Mouse (Mus musculus) stomach, embryonic 15.5 days (tissue): ENCODE measurements around the gene Hpse. TPM values are rescaled to one million over a fixed set of nuclear protein-coding genes. Genes with fewer than 3 reads are reported as not detected.

Experiments
- ATAC-seq: fragments of 200-750 bp; cut with Nextera tagmentation; 2 replicates; pipeline ENCODE4 v1.8.0; 2017; ENCODE audit warnings: low read depth, moderate number of reproducible peaks, moderate TSS enrichment; ENCODE audit not compliant: insufficient read depth, low FRiP score
- H3K27ac ChIP-seq: fragments of 300-500 bp; sonication (generic); 2 replicates; pipeline ENCODE4 v1.5.1; 2015; ENCODE audit warnings: mild to moderate bottlenecking, inconsistent platforms
- H3K27me3 ChIP-seq: fragments of 300-500 bp; sonication (generic); replicated peaks from 2 replicates; pipeline ENCODE4 v1.6.1; 2015; ENCODE audit warnings: inconsistent platforms
- H3K36me3 ChIP-seq: fragments of 300-500 bp; sonication (generic); 2 replicates; pipeline ENCODE4 v1.6.1; 2015; ENCODE audit warnings: inconsistent platforms
- H3K4me1 ChIP-seq: fragments of 300-500 bp; sonication (generic); 2 replicates; pipeline ENCODE4 v1.6.1; 2015; ENCODE audit warnings: inconsistent platforms
- H3K4me2 ChIP-seq: fragments of 300-500 bp; sonication (generic); 2 replicates; pipeline ENCODE4 v1.6.1; 2015; ENCODE audit warnings: mild to moderate bottlenecking, inconsistent platforms
- H3K4me3 ChIP-seq: fragments of 300-500 bp; sonication (generic); replicated peaks from 2 replicates; pipeline ENCODE4 v1.5.1; 2015; ENCODE audit warnings: inconsistent platforms
- H3K9ac ChIP-seq: fragments of 300-500 bp; sonication (generic); 2 replicates; pipeline ENCODE4 v1.6.1; 2015; ENCODE audit warnings: inconsistent platforms
- H3K9me3 ChIP-seq: fragments of 300-500 bp; sonication (generic); 2 replicates; pipeline ENCODE4 v1.6.1; 2016; ENCODE audit warnings: inconsistent platforms
- WGBS: fragments of 180-500 bp; shearing (Covaris S2); methylation state at CpG from one replicate; pipeline ENCODE4 v1.1.7; 2015; 5-methylcytosine and 5-hydroxymethylcytosine counted together
- polyA plus RNA-seq: library from polyadenylated mRNA; unstranded; fragments of >200 nt; fragmentation: Nextera tagmentation; extraction: Ambion mirVana; gene quantifications from 2 replicates; pipeline ENCODE4 v1.2.1, GENCODE M21; 2015

The Hpse gene
- 5.5 and 6.0 TPM in 2 replicates for polyA plus RNA-seq

DNA sequence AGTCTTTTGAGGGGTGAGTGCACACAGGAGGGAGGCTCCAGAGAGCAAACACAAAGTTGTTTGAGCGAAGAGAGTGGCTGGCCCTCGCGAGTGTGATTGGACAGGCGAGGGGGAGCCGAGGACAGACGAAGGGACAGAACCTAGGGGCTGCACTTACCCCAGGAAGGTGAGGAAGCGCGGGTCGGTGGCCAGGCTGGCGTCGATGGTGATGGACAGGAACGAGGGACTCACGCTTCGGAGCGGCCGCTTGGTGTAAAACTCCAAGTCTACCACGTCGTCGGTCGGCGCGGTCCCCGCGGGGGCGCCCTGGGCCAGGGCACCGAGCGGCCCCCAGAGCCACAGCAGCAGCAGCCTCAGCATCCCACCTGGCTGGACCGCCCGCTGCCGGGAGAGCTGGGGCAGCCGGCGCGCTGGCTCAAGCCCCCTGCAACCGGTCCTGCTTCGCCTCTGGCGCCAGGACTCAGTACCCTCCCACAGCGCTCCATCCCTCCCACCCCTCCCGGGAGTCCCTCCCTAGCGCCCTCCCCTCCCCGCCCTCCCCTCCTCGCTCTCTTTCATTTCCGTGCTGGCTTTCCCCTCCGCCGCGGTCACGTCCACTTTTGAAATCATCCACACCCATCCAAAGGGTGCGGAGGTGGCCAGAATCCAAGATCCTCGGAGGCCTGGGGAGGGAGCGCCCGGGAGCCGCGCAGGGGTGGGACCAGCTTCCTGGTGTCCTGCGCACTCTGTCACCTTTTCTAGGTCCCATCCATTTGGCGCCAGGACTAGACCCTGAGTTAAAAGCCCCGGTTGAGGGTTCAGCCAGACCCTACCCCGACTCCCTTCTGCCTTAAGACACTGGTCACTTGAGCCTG, at the start of gene Hpse:
Gene Hpse, minus strand, starts transcription at position 482 of the 854 bp plus-strand sequence.
- Histone ChIP-seq H3K9ac (peak within 1 kb of the TSS; percentile 37; the same call in 1 of the 2 replicates), H3K27ac (no peak within 1 kb of the TSS; the same call in 1 of the 2 replicates), H3K4me2 (peak within 1 kb of the TSS; percentile 97), H3K9me3 (no peaks in the 10 kb centered on the region), H3K4me1 (0 out of 2 replicates have a peak, but pooled peaks cover 2% of the 10 kb centered on the region), H3K27me3 (no peaks in the 10 kb centered on the region), H3K36me3 (no peaks in the 10 kb centered on the region), H3K4me3 (peak within 1 kb of the TSS; percentile 60)
- WGBS, result 1% methylated on average over 56 of the region's 56 CpGs
- ATAC-seq, result peak; percentile 86

DNA sequence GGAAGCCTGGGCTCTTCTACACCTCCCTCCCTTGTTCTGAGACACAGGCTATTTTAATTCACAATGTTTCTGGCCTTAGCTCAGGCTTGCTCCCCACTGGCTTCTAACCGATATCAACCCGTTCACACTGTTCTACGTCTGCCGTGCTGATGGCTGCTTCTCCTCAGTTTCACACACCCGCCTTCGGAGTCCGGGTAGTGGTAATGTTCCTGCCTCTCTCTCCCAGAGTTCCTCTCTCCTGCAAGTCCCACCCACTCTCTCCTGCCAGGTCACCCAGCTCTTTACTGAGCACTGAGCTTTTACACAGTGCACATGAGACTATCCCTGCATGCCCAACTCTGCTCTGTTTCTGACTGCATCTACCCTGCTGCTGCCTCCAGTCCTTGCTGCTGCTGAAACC, 46.5 kb upstream of the Hpse start:
- no peak overlapping the region for H3K27ac ChIP-seq
- no peak overlapping the region for H3K9ac ChIP-seq
- 94% methylated on average over 7 of the region's 7 CpGs for WGBS
- peaks cover 32% of the 10 kb centered on the region for H3K36me3 ChIP-seq
- no peak for ATAC-seq
- no peaks in the 10 kb centered on the region for H3K27me3 ChIP-seq
- H3K4me3 ChIP-seq, result no peak overlapping the region
- H3K4me1 ChIP-seq, result no peaks in the 10 kb centered on the region
- H3K4me2 ChIP-seq, result no peak overlapping the region
- no peaks in the 10 kb centered on the region for H3K9me3 ChIP-seq

DNA sequence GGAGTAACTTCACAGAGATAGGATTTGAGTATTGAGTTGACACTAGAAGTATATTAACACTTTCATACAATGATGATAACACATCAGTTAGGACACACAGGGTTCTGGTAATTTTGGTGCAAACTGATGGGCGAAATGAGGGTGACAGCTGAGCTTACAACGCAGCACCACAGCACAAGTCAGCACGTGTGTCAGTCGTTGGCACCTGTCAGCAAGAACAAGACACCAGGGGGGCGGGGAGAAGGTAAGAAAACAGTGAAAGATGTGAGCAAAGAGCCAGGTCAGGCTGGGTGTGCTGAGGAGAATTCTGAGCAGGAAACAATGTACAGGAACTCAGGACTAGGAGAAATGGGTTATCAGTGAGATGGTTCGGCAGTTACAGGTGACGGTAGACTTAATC, 42.2 kb upstream of the Hpse start:
- no peak overlapping the region for H3K27ac ChIP-seq
- H3K36me3 ChIP-seq, result peaks cover 21% of the 10 kb centered on the region
- H3K9ac ChIP-seq, result no peak overlapping the region
- WGBS, result 87% methylated on average over 7 of the region's 7 CpGs
- ATAC-seq, result no peak
- H3K4me3 ChIP-seq, result no peak overlapping the region
- H3K4me2 ChIP-seq, result no peak overlapping the region
- no peaks in the 10 kb centered on the region for H3K4me1 ChIP-seq
- no peaks in the 10 kb centered on the region for H3K27me3 ChIP-seq
- H3K9me3 ChIP-seq, result no peaks in the 10 kb centered on the region

DNA sequence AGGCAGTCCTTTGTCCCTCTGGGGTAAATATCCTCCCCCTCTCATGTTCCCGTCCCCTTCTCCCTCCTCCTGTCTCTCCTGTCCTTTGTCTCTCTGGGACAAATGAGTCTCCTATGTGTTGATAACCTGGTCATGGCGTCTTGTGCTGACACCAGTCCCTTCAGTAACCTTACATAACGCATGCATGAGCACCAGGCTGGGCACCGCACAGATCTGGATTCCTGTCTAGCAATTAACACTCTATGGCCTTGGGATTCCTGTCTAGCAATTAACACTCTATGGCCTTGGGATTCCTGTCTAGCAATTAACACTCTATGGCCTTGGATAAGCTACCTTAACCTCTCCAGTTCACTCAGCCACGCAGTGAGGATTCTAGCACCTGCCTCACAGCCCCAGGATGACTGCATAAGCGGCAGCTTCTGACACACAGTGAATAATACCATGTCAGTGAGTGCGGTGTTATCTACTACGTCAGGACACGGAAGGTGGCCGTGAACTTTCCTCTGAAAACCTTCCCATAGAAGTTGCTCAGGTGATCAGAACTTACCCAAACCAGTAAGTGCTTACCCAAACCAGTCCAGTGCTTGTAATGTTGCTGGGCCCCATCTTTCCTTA, 40.6 kb upstream of the Hpse start:
- Histone ChIP-seq H3K9ac (no peak overlapping the region), H3K4me2 (no peak overlapping the region), H3K9me3 (no peaks in the 10 kb centered on the region), H3K4me3 (no peak overlapping the region), H3K27me3 (no peaks in the 10 kb centered on the region), H3K4me1 (no peaks in the 10 kb centered on the region), H3K27ac (no peak overlapping the region), H3K36me3 (peaks cover 10% of the 10 kb centered on the region)
- ATAC-seq, result peak; percentile 18; the same call in 1 of the 2 replicates
- 73% methylated on average over 10 of the region's 10 CpGs for WGBS

DNA sequence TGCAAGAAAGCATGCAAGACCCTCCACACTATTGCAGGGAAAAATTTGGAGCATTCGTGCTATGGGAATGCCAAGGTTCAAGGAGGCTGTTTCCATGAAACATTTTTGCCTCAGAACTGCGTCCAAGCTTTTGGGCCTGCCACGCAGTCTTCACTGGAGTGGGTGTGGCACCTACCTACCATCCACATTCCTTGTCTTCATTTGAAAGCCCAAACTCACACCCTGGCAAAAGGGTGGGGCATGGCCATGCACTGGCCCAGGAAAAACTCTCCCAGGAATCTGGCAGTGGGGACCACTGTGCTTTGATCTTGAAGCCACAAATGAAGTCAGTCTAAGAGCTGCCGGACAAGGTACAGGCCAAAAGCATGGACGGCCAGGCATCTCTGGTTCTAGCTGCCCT, 38.6 kb upstream of the Hpse start:
- Histone ChIP-seq H3K27ac (no peak overlapping the region), H3K27me3 (no peaks in the 10 kb centered on the region), H3K4me1 (no peaks in the 10 kb centered on the region), H3K4me2 (no peak overlapping the region), H3K9ac (no peak overlapping the region), H3K9me3 (no peaks in the 10 kb centered on the region), H3K4me3 (no peak overlapping the region), H3K36me3 (0 out of 2 replicates have a peak, but pooled peaks cover under 1% of the 10 kb centered on the region)
- no peak for ATAC-seq
- WGBS, result 86% methylated on average over 5 of the region's 5 CpGs

DNA sequence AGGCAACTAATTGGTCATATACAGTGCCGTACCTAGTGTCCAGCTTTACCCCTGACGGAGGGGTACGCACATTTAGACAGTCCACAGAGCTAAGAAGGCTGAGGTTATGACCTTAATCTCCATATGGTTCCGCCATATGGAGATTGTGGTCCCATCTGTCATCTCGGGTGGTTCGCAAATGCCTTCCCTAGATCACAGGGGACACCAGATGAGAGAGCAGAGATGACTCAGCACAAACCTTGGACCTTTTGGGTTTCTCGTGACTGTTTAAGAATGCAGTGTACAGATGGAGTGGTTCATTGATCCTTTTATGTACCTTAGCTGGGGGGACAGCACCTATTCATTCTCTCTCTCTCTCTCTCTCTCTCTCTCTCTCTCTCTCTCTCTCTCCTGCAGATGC, 33.9 kb upstream of the Hpse start:
- no peak overlapping the region for H3K4me3 ChIP-seq
- no peaks in the 10 kb centered on the region for H3K9me3 ChIP-seq
- no peak overlapping the region for H3K4me2 ChIP-seq
- no peaks in the 10 kb centered on the region for H3K27me3 ChIP-seq
- no peak overlapping the region for H3K27ac ChIP-seq
- no peak for ATAC-seq
- WGBS, result 52% methylated on average over 7 of the region's 7 CpGs
- H3K9ac ChIP-seq, result no peak overlapping the region
- no peaks in the 10 kb centered on the region for H3K36me3 ChIP-seq
- no peaks in the 10 kb centered on the region for H3K4me1 ChIP-seq

DNA sequence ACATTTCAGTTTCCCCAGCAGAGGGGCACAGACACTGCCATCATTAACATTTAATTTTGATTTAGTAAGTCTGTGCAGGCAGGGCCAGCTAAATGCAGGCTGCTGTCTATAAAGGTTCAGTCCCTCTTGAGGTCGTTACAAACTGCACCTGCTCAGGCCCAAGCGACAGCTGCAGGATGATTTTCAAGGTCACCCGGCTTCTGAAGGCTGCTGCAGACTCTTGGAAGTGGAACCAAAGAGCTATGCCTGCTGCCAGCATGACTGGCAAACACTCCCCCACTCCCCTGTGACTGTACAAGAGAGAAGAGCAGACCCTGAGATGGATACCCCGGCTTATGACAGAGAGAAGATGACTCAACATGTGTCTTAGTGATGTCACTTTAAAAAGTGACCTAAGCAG, 32.1 kb upstream of the Hpse start:
- WGBS, result 62% methylated on average over 4 of the region's 4 CpGs
- Histone ChIP-seq H3K9me3 (no peaks in the 10 kb centered on the region), H3K4me3 (no peak overlapping the region), H3K9ac (no peak overlapping the region), H3K4me1 (no peaks in the 10 kb centered on the region), H3K27me3 (no peaks in the 10 kb centered on the region), H3K27ac (no peak overlapping the region), H3K4me2 (no peak overlapping the region), H3K36me3 (no peaks in the 10 kb centered on the region)
- no peak for ATAC-seq

DNA sequence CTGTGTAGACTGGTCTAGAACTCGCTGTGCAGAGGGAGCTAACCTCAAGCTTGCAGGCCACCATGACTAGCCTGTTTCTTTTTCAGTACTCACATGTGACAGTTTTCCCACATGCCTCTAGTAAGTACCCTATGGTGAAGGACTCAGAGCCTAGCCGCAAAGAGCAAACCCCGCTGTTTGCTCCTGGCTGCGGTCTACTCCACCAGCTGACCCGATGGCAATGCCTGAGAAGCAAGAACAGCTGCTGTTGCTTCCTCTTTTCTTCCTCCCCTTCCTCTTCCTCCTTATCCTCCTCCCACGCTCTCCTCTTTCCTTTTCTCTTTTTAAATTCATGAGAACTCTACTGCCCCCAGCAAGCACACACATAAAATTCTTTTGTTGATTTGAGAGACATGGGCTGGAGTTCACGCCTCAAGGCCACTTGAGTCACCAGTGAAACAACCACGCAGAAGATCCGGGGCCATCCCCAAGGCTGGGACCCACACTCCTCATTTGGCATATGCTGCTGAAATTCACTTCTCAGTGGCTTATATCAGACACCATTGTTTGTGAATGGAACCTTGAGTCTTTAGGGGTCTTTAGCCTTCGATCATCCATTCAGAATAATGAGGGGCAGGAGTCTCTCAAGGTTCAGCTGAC, 31.2 kb upstream of the Hpse start:
- no peak for ATAC-seq
- no peaks in the 10 kb centered on the region for H3K9me3 ChIP-seq
- 73% methylated on average over 10 of the region's 10 CpGs for WGBS

DNA sequence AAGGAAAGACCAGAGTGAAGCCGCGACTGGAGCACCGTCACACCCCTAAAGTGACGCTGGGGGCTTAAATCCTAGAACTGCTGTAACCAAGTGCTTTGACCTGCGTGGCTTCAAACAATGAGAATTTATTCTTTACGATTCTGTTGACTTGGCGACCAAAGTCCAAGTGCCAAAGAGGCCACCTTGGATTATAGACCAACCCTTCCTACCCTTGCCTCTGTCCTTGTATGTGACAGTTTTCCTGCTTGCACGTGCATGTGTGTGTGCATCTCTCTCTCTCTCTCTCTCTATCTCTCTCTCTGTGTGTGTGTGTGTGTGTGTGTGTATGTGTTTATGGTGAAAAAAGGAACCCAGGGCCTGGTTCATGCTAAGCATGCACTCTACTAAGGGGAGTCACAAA, 19.3 kb upstream of the Hpse start:
- no peak overlapping the region for H3K27ac ChIP-seq
- no peaks in the 10 kb centered on the region for H3K36me3 ChIP-seq
- ATAC-seq, result no peak
- no peaks in the 10 kb centered on the region for H3K9me3 ChIP-seq
- H3K27me3 ChIP-seq, result no peaks in the 10 kb centered on the region
- H3K9ac ChIP-seq, result no peak overlapping the region
- no peak overlapping the region for H3K4me2 ChIP-seq
- no peak overlapping the region for H3K4me3 ChIP-seq
- WGBS, result 85% methylated on average over 8 of the region's 8 CpGs
- no peaks in the 10 kb centered on the region for H3K4me1 ChIP-seq

More for the DNA sequence above, 31.2 kb upstream of the Hpse start:
- Histone ChIP-seq H3K4me3 (no peak overlapping the region), H3K27me3 (no peaks in the 10 kb centered on the region), H3K36me3 (no peaks in the 10 kb centered on the region), H3K9ac (no peak overlapping the region), H3K27ac (no peak overlapping the region), H3K4me2 (no peak overlapping the region), H3K4me1 (no peaks in the 10 kb centered on the region)

DNA sequence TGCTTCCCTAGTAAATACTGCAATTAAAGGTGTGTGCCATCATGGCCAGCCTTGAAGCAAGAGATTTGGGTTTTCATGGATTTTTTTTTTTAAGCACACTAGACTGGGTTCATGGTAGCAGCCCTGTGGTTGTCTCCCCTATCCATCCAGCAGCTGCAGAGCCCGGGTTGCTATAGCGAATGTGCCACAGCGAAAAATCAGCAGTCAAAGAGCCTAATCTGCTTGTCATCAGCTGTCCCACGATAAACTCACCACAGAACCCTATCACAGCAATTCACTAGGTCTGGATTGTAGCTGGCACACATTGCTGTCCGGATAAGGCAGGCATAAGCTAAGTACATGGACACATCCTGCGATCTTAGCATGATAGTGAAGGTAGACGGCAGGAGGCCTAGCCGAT, 17.4 kb upstream of the Hpse start:
- H3K27ac ChIP-seq, result no peak overlapping the region
- no peak overlapping the region for H3K4me3 ChIP-seq
- H3K9me3 ChIP-seq, result no peaks in the 10 kb centered on the region
- no peaks in the 10 kb centered on the region for H3K36me3 ChIP-seq
- no peak overlapping the region for H3K9ac ChIP-seq
- H3K4me2 ChIP-seq, result no peak overlapping the region
- ATAC-seq, result no peak
- H3K27me3 ChIP-seq, result no peaks in the 10 kb centered on the region
- 87% methylated on average over 8 of the region's 8 CpGs for WGBS
- no peaks in the 10 kb centered on the region for H3K4me1 ChIP-seq

DNA sequence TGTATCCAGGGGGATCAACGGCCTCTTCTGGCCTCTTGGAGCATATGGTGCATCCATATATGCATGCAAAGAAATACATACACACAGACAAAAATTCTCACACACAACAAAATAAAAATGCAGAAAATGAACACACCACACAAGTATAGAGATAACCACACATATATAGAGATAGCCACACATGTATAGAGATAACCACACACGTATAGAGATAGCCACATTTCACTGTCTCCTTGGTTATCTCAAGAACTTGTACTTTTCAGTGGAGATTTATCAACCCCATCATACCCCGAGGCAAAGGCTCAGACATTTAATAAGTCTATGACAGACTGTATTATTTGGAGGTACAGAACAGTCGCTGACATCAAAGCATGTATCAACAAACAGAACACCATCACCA, 15.0 kb upstream of the Hpse start:
- no peak overlapping the region for H3K4me3 ChIP-seq
- 77% methylated on average over 4 of the region's 4 CpGs for WGBS
- no peak for ATAC-seq
- H3K4me1 ChIP-seq, result no peaks in the 10 kb centered on the region
- H3K27me3 ChIP-seq, result no peaks in the 10 kb centered on the region
- H3K9ac ChIP-seq, result no peak overlapping the region
- no peak overlapping the region for H3K4me2 ChIP-seq
- H3K36me3 ChIP-seq, result no peaks in the 10 kb centered on the region
- H3K9me3 ChIP-seq, result no peaks in the 10 kb centered on the region
- no peak overlapping the region for H3K27ac ChIP-seq

DNA sequence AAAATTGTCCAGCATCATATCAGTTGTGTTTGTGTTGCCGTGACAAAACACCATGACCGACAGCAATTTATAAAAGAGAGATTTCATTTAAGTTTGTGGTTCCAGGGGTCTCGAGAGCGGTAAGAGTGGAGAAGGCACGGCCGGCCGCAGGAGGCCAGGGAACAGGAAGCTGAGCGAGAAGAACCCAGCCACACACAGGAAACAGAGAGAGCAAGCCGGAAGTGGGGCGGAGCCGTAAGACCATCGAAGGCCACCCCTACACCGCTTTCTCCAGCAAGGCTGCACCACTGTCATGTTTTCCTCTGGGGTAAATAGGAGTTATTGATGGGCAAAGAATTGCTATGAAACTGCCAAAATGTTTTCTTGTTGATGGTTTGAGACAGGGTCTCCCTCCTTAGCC, 9.2 kb upstream of the Hpse start:
- no peak overlapping the region for H3K9ac ChIP-seq
- 74% methylated on average over 13 of the region's 13 CpGs for WGBS
- no peaks in the 10 kb centered on the region for H3K4me1 ChIP-seq
- H3K9me3 ChIP-seq, result no peaks in the 10 kb centered on the region
- H3K4me3 ChIP-seq, result no peak overlapping the region
- H3K27me3 ChIP-seq, result no peaks in the 10 kb centered on the region
- no peak overlapping the region for H3K4me2 ChIP-seq
- ATAC-seq, result no peak
- H3K36me3 ChIP-seq, result no peaks in the 10 kb centered on the region
- H3K27ac ChIP-seq, result no peak overlapping the region
